Mouse (Mus musculus) MEL (cell line): Measurements from ENCODE around the gene Clec1a. TPM values are rescaled to one million over a fixed set of nuclear protein-coding genes. Genes with fewer than 3 reads are reported as not detected.
A peak's percentile ranks its signal among the peaks of the same experiment; 100 is the strongest.

Experiments
- DNase-seq: peaks from one replicate; pipeline ENCODE4 v3.0.0; 2011; ENCODE audit warnings: low read depth, low spot score
- H3K27ac ChIP-seq: 2 replicates; pipeline ENCODE4 v1.5.1; 2012; ENCODE audit warnings: low read depth, mild to moderate bottlenecking, control low read depth, low read length, moderate library complexity; ENCODE audit not compliant: control insufficient read depth
- H3K27me3 ChIP-seq, 2 experiments: fragments of 150-350 bp in 1 of 2; sonication (generic) in 1 of 2; 2 replicates each; pipeline ENCODE4 v1.6.1; 2012; ENCODE audit warnings: low read length in 2 of 2, mild to moderate bottlenecking in 2 of 2, improper control_type of control experiment in 1 of 2, moderate library complexity in 1 of 2; ENCODE audit not compliant: insufficient read depth in 2 of 2, control insufficient read depth in 1 of 2
- H3K36me3 ChIP-seq, 2 experiments: 2 replicates each; pipeline ENCODE4 v1.6.1; 2012 to 2014; ENCODE audit warnings: low read length in 2 of 2, improper control_type of control experiment in 1 of 2, inconsistent platforms in 1 of 2, mild to moderate bottlenecking in 1 of 2; ENCODE audit not compliant: insufficient read depth in 2 of 2, control insufficient read depth in 1 of 2
- H3K4me1 ChIP-seq, 2 experiments: fragments of 150-350 bp in 1 of 2; sonication (generic) in 1 of 2; 2 replicates each; pipeline ENCODE4 v1.6.1; 2012; ENCODE audit warnings: low read length in 2 of 2, improper control_type of control experiment in 1 of 2, mild to moderate bottlenecking in 1 of 2; ENCODE audit not compliant: insufficient read depth in 2 of 2, control insufficient read depth in 1 of 2
- H3K4me3 ChIP-seq, 2 experiments: fragments of 150-350 bp in 1 of 2; sonication (generic) in 1 of 2; 2 replicates each; pipeline ENCODE4 v1.5.1; 2012; ENCODE audit warnings: low read depth in 2 of 2, low read length in 2 of 2, mild to moderate bottlenecking in 2 of 2, moderate library complexity in 2 of 2, control low read depth in 1 of 2, improper control_type of control experiment in 1 of 2; ENCODE audit not compliant: control insufficient read depth in 1 of 2, insufficient read depth in 1 of 2
- H3K79me2 ChIP-seq: 2 replicates; pipeline ENCODE4 v1.6.1; 2012; ENCODE audit warnings: mild to moderate bottlenecking, low read length, moderate library complexity; ENCODE audit not compliant: control insufficient read depth, poor library complexity, insufficient read depth
- H3K9ac ChIP-seq: 2 replicates; pipeline ENCODE4 v1.6.1; 2012; ENCODE audit warnings: low read depth, mild to moderate bottlenecking, control low read depth, low read length, moderate library complexity; ENCODE audit not compliant: control insufficient read depth, poor library complexity, severe bottlenecking
- H3K9me3 ChIP-seq: fragments of 150-350 bp; sonication (generic); replicated peaks from 2 replicates; pipeline ENCODE4 v1.6.1; 2012; ENCODE audit warnings: mild to moderate bottlenecking, low read length, improper control_type of control experiment, moderate library complexity; ENCODE audit not compliant: insufficient read depth
- BHLHE40 ChIP-seq: IDR thresholded peaks from 2 replicates; pipeline ENCODE4 v1.6.1; 2012; ENCODE audit warnings: low read depth, mild to moderate bottlenecking, inconsistent platforms, low read length, improper control_type of control experiment, borderline replicate concordance
- CHD1 ChIP-seq: IDR thresholded peaks from 2 replicates; pipeline ENCODE4 v1.6.1; 2012; ENCODE audit warnings: low read depth, mild to moderate bottlenecking, inconsistent platforms, low read length, improper control_type of control experiment
- EP300 ChIP-seq, 2 experiments: IDR thresholded peaks; 2 replicates each; pipeline ENCODE4 v1.6.1; 2011; ENCODE audit warnings: improper control_type of control experiment in 2 of 2, low read length in 2 of 2, low read depth in 1 of 2, mild to moderate bottlenecking in 1 of 2
- ETS1 ChIP-seq: IDR thresholded peaks from 2 replicates; pipeline ENCODE4 v1.6.1; 2012; ENCODE audit warnings: low read depth, mild to moderate bottlenecking, inconsistent platforms, low read length, improper control_type of control experiment, moderate library complexity
- GABPA ChIP-seq: IDR thresholded peaks from 2 replicates; pipeline ENCODE4 v1.6.1; 2012; ENCODE audit warnings: low read depth, mild to moderate bottlenecking, inconsistent platforms, low read length, improper control_type of control experiment, moderate library complexity
- GATA1 ChIP-seq: IDR thresholded peaks from 2 replicates; pipeline ENCODE4 v1.6.1; 2011; ENCODE audit warnings: low read depth, low read length, improper control_type of control experiment
- MAFK ChIP-seq: IDR thresholded peaks from 2 replicates; pipeline ENCODE4 v1.6.1; 2011; ENCODE audit warnings: low read depth, mild to moderate bottlenecking, low read length, improper control_type of control experiment, borderline replicate concordance
- MAX ChIP-seq: IDR thresholded peaks from 2 replicates; pipeline ENCODE4 v1.6.1; 2011; ENCODE audit warnings: low read length, improper control_type of control experiment
- MXI1 ChIP-seq: IDR thresholded peaks from 2 replicates; pipeline ENCODE4 v1.6.1; 2011; ENCODE audit warnings: mild to moderate bottlenecking, low read depth, low read length, improper control_type of control experiment
- MYC ChIP-seq: IDR thresholded peaks from 2 replicates; pipeline ENCODE4 v1.6.1; 2011; ENCODE audit warnings: low read depth, mild to moderate bottlenecking, low read length, improper control_type of control experiment, moderate library complexity
- NELFE ChIP-seq: IDR thresholded peaks from 2 replicates; pipeline ENCODE4 v1.6.1; 2011; ENCODE audit warnings: low read depth, low read length, improper control_type of control experiment
- POLR2AphosphoS2 ChIP-seq: IDR thresholded peaks from 2 replicates; pipeline ENCODE4 v1.6.1; 2011; ENCODE audit warnings: low read length, improper control_type of control experiment
- POLR2AphosphoS5 ChIP-seq: IDR thresholded peaks from 2 replicates; pipeline ENCODE4 v1.6.1; 2012; ENCODE audit warnings: low read depth, borderline replicate concordance, mild to moderate bottlenecking, inconsistent platforms, low read length, moderate library complexity, mixed read lengths
- RAD21 ChIP-seq: IDR thresholded peaks from 2 replicates; pipeline ENCODE4 v1.6.1; 2011; ENCODE audit warnings: mild to moderate bottlenecking, low read depth, low read length, improper control_type of control experiment
- SIN3A ChIP-seq: IDR thresholded peaks from 2 replicates; pipeline ENCODE4 v1.6.1; 2012; ENCODE audit warnings: low read length, improper control_type of control experiment, inconsistent platforms
- TAL1 ChIP-seq: IDR thresholded peaks from 2 replicates; pipeline ENCODE4 v1.6.1; 2012; ENCODE audit warnings: mild to moderate bottlenecking, inconsistent platforms, low read length, moderate library complexity, mixed read lengths
- UBTF ChIP-seq: IDR thresholded peaks from 2 replicates; pipeline ENCODE4 v1.6.1; 2012; ENCODE audit warnings: low read depth, mild to moderate bottlenecking, inconsistent platforms, low read length, improper control_type of control experiment, moderate library complexity, borderline replicate concordance; ENCODE audit not compliant: insufficient read depth
- USF1 ChIP-seq: IDR thresholded peaks from 2 replicates; pipeline ENCODE4 v1.6.1; 2014; ENCODE audit warnings: low read depth, mild to moderate bottlenecking, inconsistent platforms, low read length, improper control_type of control experiment, moderate library complexity
- USF2 ChIP-seq, 2 experiments: IDR thresholded peaks; 2 replicates each; pipeline ENCODE4 v1.6.1; 2011 to 2012; ENCODE audit warnings: improper control_type of control experiment in 2 of 2, low read length in 2 of 2, borderline replicate concordance in 1 of 2, inconsistent platforms in 1 of 2, low read depth in 1 of 2, mild to moderate bottlenecking in 1 of 2; ENCODE audit not compliant: insufficient read depth in 1 of 2
- ZNF384 ChIP-seq: IDR thresholded peaks from 2 replicates; pipeline ENCODE4 v1.6.1; 2012; ENCODE audit warnings: low read depth, mild to moderate bottlenecking, inconsistent platforms, low read length, improper control_type of control experiment
- polyA plus RNA-seq, 2 experiments: library from polyadenylated mRNA; stranded (reverse) in 1 of 2; unstranded in 1 of 2; fragments of >175 nt in 1 of 2; fragments of >200 nt in 1 of 2; gene quantifications; 2 replicates each; pipeline versions ENCODE4 v1.2.1 to v1.2.4; 2012; ENCODE audit warnings: low replicate concordance in 2 of 2, low read depth in 1 of 2; ENCODE audit not compliant: insufficient read length in 2 of 2, insufficient read depth in 1 of 2, missing spikeins in 1 of 2
- total RNA-seq: library from RNA; depleted of rRNA; stranded (reverse); fragments of 300-350 nt; gene quantifications from 2 replicates; pipeline ENCODE4 v1.2.3, GENCODE M21; 2012; rRNA removed

Gene Clec1a
- total and polyA plus RNA-seq, 3 experiments = not detected

DNA sequence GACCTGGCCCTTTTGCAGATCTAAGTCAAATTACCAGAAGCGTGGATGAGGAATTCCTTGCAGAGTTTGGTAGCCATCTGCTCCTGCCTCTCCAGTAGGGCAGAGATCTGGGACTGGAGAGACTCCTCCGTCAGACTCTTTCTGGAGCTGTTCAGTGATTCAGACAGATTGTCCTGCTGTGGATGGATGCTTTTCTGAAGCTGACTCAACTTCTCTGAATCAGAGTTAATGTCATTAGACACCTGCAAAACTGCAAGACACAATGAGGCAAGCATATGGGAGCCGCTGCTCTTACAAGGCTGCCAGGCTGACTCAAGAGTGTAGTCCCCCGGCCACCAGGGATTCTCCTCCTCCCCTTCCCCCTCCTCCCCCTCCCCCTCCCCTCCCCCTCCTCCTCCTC, 71.3 kb downstream of the Clec1a start:
- Histone ChIP-seq H3K27me3 (no peaks in the 10 kb centered on the region; a peak in 1 of 4 replicates), H3K9me3 (no peaks in the 10 kb centered on the region), H3K4me3 (no peak overlapping the region), H3K36me3 (no peaks in the 10 kb centered on the region)
- DNase-seq = no peak
- no peak for TF ChIP-seq GABPA
- TF ChIP-seq TAL1 = no peak
- no peak for TF ChIP-seq USF2 (IDR thresholded peaks at IDR 0.05; ENCODE audit: borderline replicate concordance in 1 of 2, insufficient read depth in 1 of 2, low read depth in 1 of 2, low read length in 2 of 2)
- no peak for TF ChIP-seq POLR2AphosphoS2
- TF ChIP-seq RAD21 = no peak
- TF ChIP-seq UBTF = no peak
- no peak for TF ChIP-seq EP300 (IDR thresholded peaks at IDR 0.05; ENCODE audit: low read depth in 1 of 2, low read length in 2 of 2)
- no peak for TF ChIP-seq CHD1
- no peak for TF ChIP-seq USF1
- TF ChIP-seq MXI1 = no peak
- no peak for TF ChIP-seq GATA1
- no peak for TF ChIP-seq POLR2AphosphoS5
- no peak for TF ChIP-seq ZNF384
- TF ChIP-seq MAX = no peak
- no peak for TF ChIP-seq NELFE
- no peak for TF ChIP-seq MAFK
- no peak for TF ChIP-seq MYC
- no peak for TF ChIP-seq SIN3A
- no peak for TF ChIP-seq BHLHE40
- no peak for TF ChIP-seq ETS1
- TF ChIP-seq, all 39 proteins: peak for 0
- H3K9ac ChIP-seq = no peak overlapping the region
- no peaks in the 10 kb centered on the region for H3K79me2 ChIP-seq
- no peaks in the 10 kb centered on the region for H3K4me1 ChIP-seq
- H3K27ac ChIP-seq = no peak overlapping the region

DNA sequence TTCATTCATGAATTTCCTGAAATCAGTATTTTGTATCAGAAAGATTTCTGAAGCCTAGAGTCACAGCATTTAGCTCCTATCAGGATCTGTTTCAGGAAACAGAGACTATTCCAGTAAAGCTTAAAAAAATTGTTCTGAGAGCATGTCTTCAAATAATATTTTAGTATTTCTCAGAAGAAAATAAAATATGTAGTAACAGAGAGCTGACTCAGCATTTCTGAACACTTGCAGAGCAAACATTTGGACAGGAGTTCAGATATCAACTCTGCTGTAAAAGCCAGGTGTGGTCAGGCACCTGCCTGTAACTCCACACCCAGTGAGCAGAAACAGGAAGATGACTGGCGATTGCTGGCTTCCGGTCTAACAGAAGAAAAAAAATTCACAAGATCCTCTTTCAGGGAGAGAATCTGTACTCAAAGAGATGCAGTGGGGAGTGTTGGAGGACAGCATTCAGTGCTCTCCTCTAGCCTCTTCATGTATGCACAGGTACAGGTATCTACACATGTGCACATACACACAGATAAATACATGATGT, 76.8 kb downstream of the Clec1a start:
- no peak for DNase-seq
- no peak overlapping the region for H3K9ac ChIP-seq
- H3K36me3 ChIP-seq = no peaks in the 10 kb centered on the region
- TF ChIP-seq MXI1 (no peak), MAFK (peak; percentile 89)
- TF ChIP-seq, all 39 proteins: peak for 1
- Histone ChIP-seq H3K79me2 (no peaks in the 10 kb centered on the region), H3K4me1 (no peaks in the 10 kb centered on the region), H3K27me3 (peaks cover 0 to 3% of the 10 kb centered on the region in 2 experiments; a peak in 3 of 4 replicates), H3K27ac (no peak overlapping the region), H3K9me3 (no peaks in the 10 kb centered on the region), H3K4me3 (no peak overlapping the region)

Other genes with a start within 250 kb of the Clec1a start
- gene Cd69, start 176.6 kb downstream of the Clec1a start, total RNA-seq = 0.26 TPM in 1 of 2 replicates, not detected in the other
- gene Cd69, start 176.6 kb downstream of the Clec1a start, polyA plus RNA-seq = not detected
- not detected in 2 replicates for gene 4922502D21Rik, start 120.2 kb downstream of the Clec1a start, total RNA-seq
- not detected for gene 4922502D21Rik, start 120.2 kb downstream of the Clec1a start, polyA plus RNA-seq
- gene Clec12a, start 109.3 kb downstream of the Clec1a start, total RNA-seq = not detected in 2 replicates
- gene Clec12a, start 109.3 kb downstream of the Clec1a start, polyA plus RNA-seq = not detected
- gene Clec12b, start 66.1 kb downstream of the Clec1a start, total RNA-seq = not detected in 2 replicates
- not detected for gene Clec12b, start 66.1 kb downstream of the Clec1a start, polyA plus RNA-seq
- not detected in 2 replicates for gene Clec1b, start 54.7 kb downstream of the Clec1a start, total RNA-seq
- gene Clec1b, start 54.7 kb downstream of the Clec1a start, polyA plus RNA-seq = not detected
- not detected in 2 replicates for gene Clec9a, start 43.1 kb downstream of the Clec1a start, total RNA-seq
- gene Clec9a, start 43.1 kb downstream of the Clec1a start, polyA plus RNA-seq = not detected
- gene Olr1, start 55.2 kb upstream of the Clec1a start, total RNA-seq = 0.03 TPM in 1 of 2 replicates, not detected in the other
- under 1 TPM in 1 of 2 experiments, not detected in 1; 0.06 TPM for gene Olr1, start 55.2 kb upstream of the Clec1a start, polyA plus RNA-seq
- gene Tmem52b, start 60.6 kb upstream of the Clec1a start, total RNA-seq = not detected in 2 replicates
- gene Tmem52b, start 60.6 kb upstream of the Clec1a start, polyA plus RNA-seq = not detected
- 61.3 and 65.7 TPM in 2 replicates for gene Gabarapl1, start 81.2 kb upstream of the Clec1a start, total RNA-seq
- 10 to 100 TPM in 1 of 2 experiments, not detected in 1; 99.5 TPM for gene Gabarapl1, start 81.2 kb upstream of the Clec1a start, polyA plus RNA-seq
- gene Klre1, start 125.9 kb upstream of the Clec1a start, total RNA-seq = not detected in 2 replicates
- gene Klre1, start 125.9 kb upstream of the Clec1a start, polyA plus RNA-seq = not detected
- gene Klrd1, start 139.8 kb upstream of the Clec1a start, total RNA-seq = not detected in 2 replicates
- gene Klrd1, start 139.8 kb upstream of the Clec1a start, polyA plus RNA-seq = not detected
- not detected in 2 replicates for gene Klrk1, start 171.9 kb upstream of the Clec1a start, total RNA-seq
- gene Klrk1, start 171.9 kb upstream of the Clec1a start, polyA plus RNA-seq = not detected
- gene Klrc3, start 191.3 kb upstream of the Clec1a start, total RNA-seq = not detected in 2 replicates
- not detected for gene Klrc3, start 191.3 kb upstream of the Clec1a start, polyA plus RNA-seq
- gene Klrc2, start 208.7 kb upstream of the Clec1a start, total RNA-seq = not detected in 2 replicates
- gene Klrc2, start 208.7 kb upstream of the Clec1a start, polyA plus RNA-seq = not detected
- not detected in 2 replicates for gene Klrc1, start 227.0 kb upstream of the Clec1a start, total RNA-seq
- gene Klrc1, start 227.0 kb upstream of the Clec1a start, polyA plus RNA-seq = not detected